Mouse (Mus musculus): ENCODE data around the gene Esm1.

Gene Esm1

DNA sequence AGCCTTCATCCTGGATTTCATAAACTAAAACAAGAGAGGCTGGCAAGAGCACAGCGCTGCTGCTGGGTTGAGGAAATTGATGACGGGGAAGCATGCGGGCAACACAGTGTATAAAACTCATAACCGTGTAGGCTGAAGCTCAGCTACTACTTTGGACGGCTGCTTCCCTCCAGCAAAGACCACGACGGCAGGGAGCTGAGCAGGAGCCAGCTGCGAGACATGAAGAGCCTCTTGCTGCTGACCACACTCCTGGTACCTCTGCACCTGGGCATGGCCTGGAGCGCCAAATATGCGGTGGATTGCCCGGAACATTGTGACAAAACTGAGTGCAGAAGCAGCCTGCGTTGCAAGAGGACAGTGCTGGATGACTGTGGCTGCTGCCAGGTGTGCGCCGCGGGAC is at the start of gene Esm1:
Gene Esm1, plus strand, starts transcription at position 36 of the 400 bp plus-strand sequence.
- no peak for DNase-seq (ENCODE audit: low spot score in 2 of 2)

DNA sequence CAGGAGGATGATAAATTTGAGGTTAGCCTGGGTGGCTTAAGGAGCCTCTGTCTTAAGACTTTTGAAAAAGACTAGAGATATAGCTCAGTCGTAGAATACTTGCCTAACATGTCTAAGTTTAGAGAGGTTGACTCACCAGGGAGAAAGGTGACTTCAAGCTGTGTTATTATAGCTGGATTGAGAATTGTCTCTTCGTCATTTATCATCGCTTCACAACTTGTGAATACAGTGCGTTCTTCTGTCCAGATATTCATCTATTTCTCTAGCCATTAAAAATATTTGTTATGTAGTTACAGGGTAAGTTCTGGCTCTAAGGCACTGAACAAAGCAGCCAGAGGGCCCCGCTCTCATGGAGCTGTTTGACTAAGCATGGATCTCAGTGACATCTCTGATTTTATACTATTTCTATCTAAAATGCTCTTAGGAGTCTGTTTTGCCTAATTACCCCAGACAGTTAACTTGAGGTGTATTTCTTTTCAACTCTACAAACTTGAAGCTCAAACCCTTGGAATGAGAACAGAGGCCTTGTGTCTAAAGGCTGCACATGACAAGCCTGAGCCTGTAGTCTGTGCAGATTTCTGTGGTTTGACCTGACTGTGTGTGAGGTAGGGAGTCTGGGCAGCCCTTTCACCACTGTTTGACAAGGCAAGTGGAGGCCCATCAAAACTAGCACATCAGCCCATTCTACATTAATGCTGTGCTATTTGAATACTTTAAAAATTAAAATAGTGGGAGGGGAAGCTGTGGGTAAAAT is 45.0 kb upstream of the Esm1 start:
- DNase-seq (ENCODE audit: low spot score in 2 of 2), result no peak

GRCm38 (mm10) chr13:113168018-113168534 is 41.4 kb upstream of the Esm1 start:
- no peak for DNase-seq (ENCODE audit: low spot score in 2 of 2)

DNA sequence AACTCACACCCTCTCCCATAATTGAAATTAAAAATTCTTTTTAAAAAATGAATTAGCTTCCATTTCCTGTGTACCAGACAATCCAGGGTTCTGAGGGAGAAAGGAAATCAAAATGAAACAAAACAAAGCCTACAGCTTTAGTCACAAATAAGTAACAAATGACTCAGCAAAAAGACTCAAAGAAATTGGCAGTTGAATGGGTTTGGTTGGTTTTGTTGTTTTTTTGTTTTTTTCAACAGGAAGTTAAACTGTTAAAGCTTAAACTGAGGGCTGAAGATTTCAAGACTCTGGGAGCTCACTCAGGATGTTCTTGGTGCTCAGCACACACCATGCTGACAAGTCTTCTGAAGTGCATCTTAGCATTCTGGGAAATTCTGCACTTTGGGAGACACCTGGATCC is 39.2 kb upstream of the Esm1 start:
- no peak for DNase-seq (ENCODE audit: low spot score in 2 of 2)

- DNase-seq (ENCODE audit: low spot score in 2 of 2), result no peak
Observed at GRCm38 (mm10) chr13:113174162-113174561, 35.3 kb upstream of the Esm1 start.

GRCm38 (mm10) chr13:113183310-113183709 is 26.1 kb upstream of the Esm1 start:
- DNase-seq (ENCODE audit: low spot score in 2 of 2), result no peak

GRCm38 (mm10) chr13:113183720-113184119 is 25.7 kb upstream of the Esm1 start:
- DNase-seq (ENCODE audit: low spot score in 2 of 2), result no peak

GRCm38 (mm10) chr13:113196808-113197674 is 12.4 kb upstream of the Esm1 start:
- no peak for DNase-seq (ENCODE audit: low spot score in 2 of 2)

GRCm38 (mm10) chr13:113197872-113198502 is 11.5 kb upstream of the Esm1 start:
- DNase-seq (ENCODE audit: low spot score in 2 of 2), result no peak

DNA sequence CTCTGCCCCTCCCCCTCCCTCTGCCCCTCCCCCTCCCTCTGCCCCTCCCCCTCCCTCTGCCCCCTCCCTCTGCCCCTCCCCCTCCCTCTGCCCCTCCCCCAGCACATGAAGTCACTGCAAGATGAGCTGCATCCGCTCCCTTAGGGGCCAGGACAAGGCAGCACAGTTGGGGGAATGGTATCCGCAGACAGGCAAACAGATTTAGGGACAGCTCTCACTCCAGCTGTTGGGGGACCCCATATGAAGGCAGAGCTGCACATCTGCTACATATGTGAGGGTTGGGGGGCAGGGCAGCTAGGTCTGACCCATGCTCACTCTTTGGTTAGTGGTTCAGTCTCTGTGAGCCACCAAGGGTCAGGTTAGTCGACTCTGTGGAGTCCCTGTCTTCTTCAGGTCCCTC is 10.1 kb upstream of the Esm1 start:
- DNase-seq (ENCODE audit: low spot score in 2 of 2), result no peak

- DNase-seq (ENCODE audit: low spot score in 2 of 2), result no peak
Observed at GRCm38 (mm10) chr13:113200726-113201125, 8.7 kb upstream of the Esm1 start.

DNA sequence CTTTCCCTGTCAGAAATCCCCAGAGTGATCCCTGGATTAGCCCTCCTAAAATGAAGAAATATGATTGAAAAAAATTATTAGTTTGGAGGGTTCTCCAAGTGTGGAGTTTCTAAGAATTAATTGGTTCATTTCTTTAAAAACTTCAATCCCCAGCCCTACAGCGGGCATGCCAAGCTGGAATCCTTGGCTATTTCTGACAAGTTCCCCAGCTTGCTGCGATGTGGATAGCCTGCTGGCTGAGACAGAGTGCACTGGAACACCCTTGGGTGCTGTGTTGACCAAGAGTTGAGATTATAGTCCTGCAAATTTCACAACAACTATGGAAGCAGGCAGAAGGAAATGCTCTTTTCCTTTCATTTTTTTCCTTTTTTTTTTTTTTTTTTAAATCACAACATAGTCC is 7.8 kb upstream of the Esm1 start:
- no peak for DNase-seq (ENCODE audit: low spot score in 2 of 2)

DNA sequence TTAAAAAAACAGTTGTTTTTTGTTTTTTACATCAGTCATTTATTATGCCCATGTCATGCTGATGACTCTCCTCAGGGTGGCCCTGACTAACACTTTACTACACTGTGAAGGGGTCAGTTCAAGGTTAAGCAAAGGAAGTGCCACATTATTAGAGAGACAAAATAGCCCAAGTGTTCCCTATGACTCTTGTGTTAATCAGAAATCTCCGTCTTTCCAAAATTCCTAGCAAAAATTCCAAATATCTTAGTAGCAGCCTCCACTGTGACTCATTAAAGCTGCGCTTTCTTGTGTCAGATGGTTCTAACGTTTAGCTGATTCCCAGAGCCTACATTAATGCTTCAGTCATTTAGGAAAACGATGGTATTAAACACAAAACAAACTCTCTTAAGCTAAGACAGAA is 7.3 kb upstream of the Esm1 start:
- DNase-seq (ENCODE audit: low spot score in 2 of 2), result no peak

DNA sequence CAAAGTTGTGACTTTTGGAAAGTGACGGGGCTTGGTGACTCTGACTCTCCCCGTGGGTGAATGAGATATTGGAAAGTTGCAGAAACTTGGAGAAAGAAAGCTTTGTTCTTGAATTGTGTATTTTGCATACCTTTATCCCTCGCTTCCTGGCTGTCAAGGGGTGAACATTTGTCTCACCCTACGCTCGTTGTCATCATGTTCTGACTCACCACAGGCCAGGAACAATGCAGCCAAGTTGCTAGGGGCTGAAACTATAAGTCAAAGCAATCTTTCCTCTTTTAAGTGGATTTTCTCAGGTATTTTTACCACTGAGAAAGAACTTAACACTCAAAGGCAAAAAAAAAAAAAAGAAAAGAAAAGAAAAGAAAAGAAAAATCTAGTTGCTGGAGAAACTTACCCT is 6.3 kb upstream of the Esm1 start:
- DNase-seq (ENCODE audit: low spot score in 2 of 2), result no peak

DNA sequence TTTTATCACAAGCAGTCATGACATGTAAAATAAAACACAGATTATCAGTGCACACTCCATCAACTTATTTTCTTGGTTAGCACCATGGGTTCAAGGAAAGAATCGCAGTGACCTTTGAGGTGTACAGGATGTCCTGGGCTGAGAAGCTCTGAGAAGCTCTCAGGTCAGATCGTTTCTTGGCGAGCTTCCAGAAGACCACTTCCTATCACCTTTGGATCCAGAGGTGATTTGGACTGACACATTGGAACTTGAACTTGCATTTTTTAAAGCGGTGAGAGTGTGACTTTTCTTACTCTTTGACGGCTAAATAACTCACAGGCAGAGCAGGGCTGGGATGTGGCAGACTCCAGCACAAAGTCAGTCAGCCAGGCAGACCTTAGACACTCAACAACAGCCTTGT is 4.1 kb upstream of the Esm1 start:
- DNase-seq (ENCODE audit: low spot score in 2 of 2), result no peak

DNA sequence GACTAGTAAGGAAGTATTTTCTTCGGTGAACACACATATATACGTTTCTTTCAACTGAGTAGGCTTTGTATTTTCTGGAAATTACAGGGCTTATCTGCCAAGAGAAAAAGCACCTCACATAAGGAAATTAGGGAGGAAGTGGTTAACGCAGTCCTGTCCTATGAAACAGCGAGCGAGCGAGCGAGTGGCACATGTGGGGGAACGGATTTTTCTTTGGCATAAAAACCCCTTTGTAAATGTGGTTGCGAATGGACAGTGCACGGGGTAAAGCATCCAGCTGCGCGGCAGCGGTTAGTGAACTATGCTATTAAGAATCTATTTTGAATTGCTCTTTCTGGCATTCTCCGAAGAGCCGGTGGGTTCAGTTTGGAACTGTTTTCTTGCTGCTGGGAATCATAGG is 1.9 kb downstream of the Esm1 start:
- no peak for DNase-seq (ENCODE audit: low spot score in 2 of 2)

- no peak for DNase-seq (ENCODE audit: low spot score in 2 of 2)
Observed at GRCm38 (mm10) chr13:113212401-113212800, 2.9 kb downstream of the Esm1 start.

DNA sequence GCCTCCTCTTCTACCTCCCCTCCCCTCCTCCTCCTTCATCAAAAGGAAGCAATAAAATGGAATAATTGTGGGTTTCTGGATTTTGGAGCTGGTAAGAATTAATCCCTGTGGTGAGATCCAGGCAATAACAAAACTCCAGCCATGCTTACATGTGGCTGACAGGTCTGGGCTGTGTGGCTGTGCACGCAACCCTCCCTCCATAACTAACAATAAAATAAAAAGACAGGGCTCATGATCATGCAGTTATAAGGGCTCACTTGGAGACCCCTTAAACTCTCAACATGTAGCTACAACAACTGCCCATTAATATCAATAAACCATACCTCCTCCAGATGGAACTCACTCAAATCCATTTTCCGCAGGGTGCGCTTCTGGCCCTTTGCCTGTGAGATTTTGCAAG is 4.4 kb downstream of the Esm1 start:
- no peak for DNase-seq (ENCODE audit: low spot score in 2 of 2)

DNA sequence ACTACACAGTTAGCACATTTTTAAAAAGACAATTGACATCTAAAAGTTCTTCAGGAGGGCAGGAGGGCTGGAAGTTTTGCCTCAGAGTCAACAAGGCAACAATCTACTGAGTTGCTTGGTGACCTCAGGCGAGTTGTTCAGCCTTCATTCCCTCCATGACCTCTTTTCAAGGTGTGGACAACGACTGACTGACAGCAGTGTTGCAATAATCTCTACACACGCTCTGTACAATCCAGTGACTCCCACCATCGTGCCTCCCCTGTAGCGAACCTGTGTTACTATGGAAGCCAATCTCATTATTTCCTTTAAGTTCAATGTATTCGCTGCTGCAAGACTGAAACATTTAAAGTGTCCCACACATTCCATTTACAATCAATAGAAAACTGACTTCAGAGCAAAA is 12.4 kb downstream of the Esm1 start:
- no peak for DNase-seq (ENCODE audit: low spot score in 2 of 2)

DNA sequence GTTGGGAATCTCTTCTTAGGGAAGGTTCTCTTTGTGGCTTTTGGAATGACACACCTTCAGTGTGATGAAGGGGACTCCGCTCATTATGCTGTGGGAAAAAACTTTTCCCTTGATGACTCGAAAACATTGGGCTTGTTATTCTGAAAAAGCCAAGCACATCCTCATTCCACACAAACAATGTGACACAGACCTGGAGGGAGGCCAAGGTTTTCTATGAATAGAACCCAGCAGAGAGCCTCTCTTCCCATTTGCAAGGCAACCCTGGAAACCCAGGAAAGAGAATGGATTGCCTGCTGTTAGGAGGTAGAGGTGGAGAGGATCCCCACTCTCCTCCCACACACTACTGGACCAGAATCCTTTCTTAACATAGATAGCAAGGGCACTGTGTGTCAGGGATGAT is 14.6 kb downstream of the Esm1 start:
- DNase-seq (ENCODE audit: low spot score in 2 of 2), result no peak

DNA sequence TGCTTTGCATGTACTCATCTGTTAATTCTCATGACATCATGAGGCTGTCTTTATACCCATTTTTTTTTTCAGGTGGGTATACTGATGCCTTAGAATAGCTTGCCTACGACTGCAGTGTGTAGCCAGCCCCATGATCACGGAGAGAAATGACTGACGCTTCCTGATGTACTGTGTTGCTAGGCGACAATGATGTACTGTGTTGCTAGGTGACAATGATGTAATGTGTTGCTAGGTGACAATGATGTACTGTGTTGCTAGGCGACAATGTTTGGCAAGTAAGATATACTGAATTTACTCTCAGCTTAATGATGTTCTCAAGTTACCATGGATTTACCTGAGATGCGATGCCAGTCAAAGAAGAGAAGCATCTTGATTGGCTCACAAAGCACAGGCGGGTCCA is 16.4 kb downstream of the Esm1 start, which contains the start of gene Gzmk:
Gene Gzmk, minus strand, starts transcription at position 98 of the 400 bp plus-strand sequence.
- no peak for DNase-seq (ENCODE audit: low spot score in 2 of 2)

GRCm38 (mm10) chr13:113227076-113227475 is 17.6 kb downstream of the Esm1 start:
- DNase-seq (ENCODE audit: low spot score in 2 of 2), result no peak
